Mouse (Mus musculus): ENCODE results near the gene Tlr7. TPM values are rescaled to one million over a fixed set of nuclear protein-coding genes. Genes with fewer than 3 reads are reported as not detected.
"Not testable (repeated sequence)": the region's sequence is repeated elsewhere in the genome, so short reads cannot be mapped to it uniquely, and the experiment has no call there.

Tlr7 gene
- polyA plus RNA-seq, 1 experiment from 2014 or later = 1.3 TPM

GRCm38 (mm10) chrX:167332607-167333006 lies 2.2 kb upstream of the Tlr7 start:
- Histone ChIP-seq H3K4me2 (replicated peaks) (no peak overlapping the region), H3K9me3 (no peaks in the 10 kb centered on the region), H3K4me3 (no peak overlapping the region), H3K36me3 (no peaks in the 10 kb centered on the region), H3K27me3 (peaks cover 21% of the 10 kb centered on the region), H3K4me1 (no peaks in the 10 kb centered on the region), H3K9ac (no peak overlapping the region), H3K27ac (no peak overlapping the region)
- no peak for ATAC-seq (ENCODE audit: low FRiP score, low read depth)
- WGBS = 83% methylated on average over 1 of the region's 1 CpGs

GRCm38 (mm10) chrX:167330993-167331392 lies 635 bp upstream of the Tlr7 start:
- Histone ChIP-seq H3K27me3 (peaks cover 21% of the 10 kb centered on the region), H3K4me3 (no peak overlapping the region), H3K9ac (no peak overlapping the region), H3K27ac (no peak overlapping the region), H3K36me3 (no peaks in the 10 kb centered on the region), H3K9me3 (no peaks in the 10 kb centered on the region), H3K4me2 (replicated peaks) (no peak overlapping the region), H3K4me1 (no peaks in the 10 kb centered on the region)
- no peak for ATAC-seq (ENCODE audit: low FRiP score, low read depth)
- 74% methylated on average over 4 of the region's 4 CpGs for WGBS

- H3K27me3 ChIP-seq = peaks cover 26% of the 10 kb centered on the region
These were observed 738 bp downstream of the Tlr7 start for GRCm38 (mm10) chrX:167329620-167330019.

GRCm38 (mm10) chrX:167329098-167329497 lies 1.3 kb downstream of the Tlr7 start:
- Histone ChIP-seq H3K36me3 (no peaks in the 10 kb centered on the region), H3K4me1 (no peaks in the 10 kb centered on the region), H3K4me3 (no peak overlapping the region), H3K27ac (no peak overlapping the region), H3K9ac (no peak overlapping the region), H3K27me3 (peaks cover 26% of the 10 kb centered on the region), H3K4me2 (replicated peaks) (no peak overlapping the region), H3K9me3 (no peaks in the 10 kb centered on the region)
- ATAC-seq (ENCODE audit: low FRiP score, low read depth) = no peak
- 84% methylated on average over 1 of the region's 1 CpGs for WGBS

More at GRCm38 (mm10) chrX:167329620-167330019, 738 bp downstream of the Tlr7 start:
- no peak for ATAC-seq (ENCODE audit: low FRiP score, low read depth)
- Histone ChIP-seq H3K4me2 (replicated peaks) (no peak overlapping the region), H3K9me3 (no peaks in the 10 kb centered on the region), H3K4me3 (no peak overlapping the region), H3K27ac (no peak overlapping the region), H3K9ac (no peak overlapping the region), H3K36me3 (no peaks in the 10 kb centered on the region), H3K4me1 (no peaks in the 10 kb centered on the region)
- WGBS = 100% methylated on average over 1 of the region's 1 CpGs

- Histone ChIP-seq H3K36me3 (no peaks in the 10 kb centered on the region), H3K9ac (no peak overlapping the region), H3K27me3 (peaks cover 27% of the 10 kb centered on the region), H3K27ac (no peak overlapping the region), H3K4me1 (no peaks in the 10 kb centered on the region), H3K4me3 (no peak overlapping the region), H3K9me3 (no peaks in the 10 kb centered on the region), H3K4me2 (replicated peaks) (no peak overlapping the region)
- WGBS = 87% methylated on average over 3 of the region's 3 CpGs
- no peak for ATAC-seq (ENCODE audit: low FRiP score, low read depth)
These were observed 1.8 kb downstream of the Tlr7 start for GRCm38 (mm10) chrX:167328519-167328918.

GRCm38 (mm10) chrX:167323742-167324141 lies 6.6 kb downstream of the Tlr7 start:
- no peaks in the 10 kb centered on the region for H3K36me3 ChIP-seq
- peaks cover 20% of the 10 kb centered on the region; the same call in 1 of the 2 replicates for H3K27me3 ChIP-seq
- H3K4me2 ChIP-seq (replicated peaks) = no peak overlapping the region
- no peak overlapping the region for H3K27ac ChIP-seq
- ATAC-seq (ENCODE audit: low FRiP score, low read depth) = no peak
- no peak overlapping the region for H3K4me3 ChIP-seq
- no peaks in the 10 kb centered on the region for H3K4me1 ChIP-seq
- no peak overlapping the region for H3K9ac ChIP-seq
- 39% methylated on average over 1 of the region's 1 CpGs for WGBS
- no peaks in the 10 kb centered on the region for H3K9me3 ChIP-seq

GRCm38 (mm10) chrX:167321233-167321806 lies 9.0 kb downstream of the Tlr7 start:
- Histone ChIP-seq H3K4me2 (replicated peaks) (no peak overlapping the region), H3K4me3 (no peak overlapping the region), H3K9ac (no peak overlapping the region), H3K27me3 (peaks cover 24% of the 10 kb centered on the region; the same call in 1 of the 2 replicates), H3K4me1 (no peaks in the 10 kb centered on the region), H3K36me3 (no peaks in the 10 kb centered on the region), H3K9me3 (no peaks in the 10 kb centered on the region), H3K27ac (no peak overlapping the region)
- no peak for ATAC-seq (ENCODE audit: low FRiP score, low read depth)
- WGBS = 66% methylated on average over 4 of the region's 4 CpGs

- WGBS = 73% methylated on average over 4 of the region's 4 CpGs
- ATAC-seq (ENCODE audit: low FRiP score, low read depth) = no peak
- H3K36me3 ChIP-seq = no peaks in the 10 kb centered on the region
These were observed 11.4 kb downstream of the Tlr7 start for GRCm38 (mm10) chrX:167318819-167319396.

GRCm38 (mm10) chrX:167315766-167316165 lies 14.6 kb downstream of the Tlr7 start:
- H3K4me2 ChIP-seq (replicated peaks) = no peak overlapping the region
- no peak for ATAC-seq (ENCODE audit: low FRiP score, low read depth)
- 62% methylated on average over 5 of the region's 5 CpGs for WGBS
- no peak overlapping the region for H3K9ac ChIP-seq
- H3K36me3 ChIP-seq = no peaks in the 10 kb centered on the region
- H3K27me3 ChIP-seq = peaks cover 34% of the 10 kb centered on the region; the same call in 1 of the 2 replicates
- H3K4me1 ChIP-seq = no peaks in the 10 kb centered on the region
- no peaks in the 10 kb centered on the region for H3K9me3 ChIP-seq
- no peak overlapping the region for H3K4me3 ChIP-seq
- no peak overlapping the region for H3K27ac ChIP-seq

More at GRCm38 (mm10) chrX:167318819-167319396, 11.4 kb downstream of the Tlr7 start:
- H3K27me3 ChIP-seq = peaks cover 29% of the 10 kb centered on the region; the same call in 1 of the 2 replicates
- H3K9me3 ChIP-seq = no peaks in the 10 kb centered on the region
- H3K4me1 ChIP-seq = no peaks in the 10 kb centered on the region
- H3K9ac ChIP-seq = no peak overlapping the region
- H3K27ac ChIP-seq = no peak overlapping the region
- no peak overlapping the region for H3K4me3 ChIP-seq
- no peak overlapping the region for H3K4me2 ChIP-seq (replicated peaks)

GRCm38 (mm10) chrX:167315093-167315726 lies 15.1 kb downstream of the Tlr7 start:
- H3K36me3 ChIP-seq = no peaks in the 10 kb centered on the region
- H3K27ac ChIP-seq = no peak overlapping the region
- no peak for ATAC-seq (ENCODE audit: low FRiP score, low read depth)
- H3K27me3 ChIP-seq = peaks cover 30% of the 10 kb centered on the region; the same call in 1 of the 2 replicates
- no peak overlapping the region for H3K4me3 ChIP-seq
- 68% methylated on average over 4 of the region's 4 CpGs for WGBS
- no peak overlapping the region for H3K9ac ChIP-seq
- no peaks in the 10 kb centered on the region for H3K9me3 ChIP-seq
- H3K4me2 ChIP-seq (replicated peaks) = no peak overlapping the region
- no peaks in the 10 kb centered on the region for H3K4me1 ChIP-seq

- ATAC-seq (ENCODE audit: low FRiP score, low read depth); H3K4me3 ChIP-seq: not testable (repeated sequence)
- WGBS = 88% methylated on average over 1 of the region's 1 CpGs
These were observed 28.3 kb downstream of the Tlr7 start for GRCm38 (mm10) chrX:167302061-167302460.

GRCm38 (mm10) chrX:167276953-167277352 lies 53.4 kb downstream of the Tlr7 start:
- Histone ChIP-seq H3K27me3 (peaks cover 10% of the 10 kb centered on the region; the same call in 1 of the 2 replicates), H3K9me3 (no peaks in the 10 kb centered on the region), H3K4me3 (peak overlapping the region; percentile 20), H3K36me3 (no peaks in the 10 kb centered on the region), H3K4me1 (no peaks in the 10 kb centered on the region), H3K4me2 (replicated peaks) (peak overlapping the region; percentile 45), H3K27ac (no peak overlapping the region), H3K9ac (0 out of 2 replicates have a peak overlapping the region, but pooled peaks have one; percentile 31)
- 22% methylated on average over 9 of the region's 9 CpGs for WGBS
- ATAC-seq (ENCODE audit: low FRiP score, low read depth) = no peak

More at GRCm38 (mm10) chrX:167302061-167302460, 28.3 kb downstream of the Tlr7 start:
- not testable (repeated sequence) for H3K27me3 ChIP-seq; H3K4me1 ChIP-seq; H3K36me3 ChIP-seq; H3K9ac ChIP-seq; H3K9me3 ChIP-seq; H3K27ac ChIP-seq; H3K4me2 ChIP-seq (replicated peaks)
